Mouse (Mus musculus) forebrain, embryonic 13.5 days (tissue): ENCODE measurements at regions not wholly inside any gene's neighbourhood (a gene's known extent, or its start where the extent isn't known, plus 50 kb on each side); places are given as distances from the start of the nearest gene placed in this dataset.

ENCODE experiments used
- ATAC-seq: fragments of 200-750 bp; cut with Nextera tagmentation; 2 replicates; pipeline ENCODE4 v1.8.0; 2017
- H3K27ac ChIP-seq: fragments of 300-500 bp; sonication (generic); 2 replicates; pipeline ENCODE4 v1.5.1; 2015; ENCODE audit warnings: inconsistent platforms, mild to moderate bottlenecking, moderate library complexity
- H3K27me3 ChIP-seq: fragments of 300-500 bp; sonication (generic); 2 replicates; pipeline ENCODE4 v1.6.1; 2015; ENCODE audit warnings: mild to moderate bottlenecking, inconsistent platforms
- H3K36me3 ChIP-seq: fragments of 300-500 bp; sonication (generic); 2 replicates; pipeline ENCODE4 v1.6.1; 2015; ENCODE audit warnings: mild to moderate bottlenecking, inconsistent platforms; ENCODE audit not compliant: poor library complexity, severe bottlenecking
- H3K4me1 ChIP-seq: fragments of 300-500 bp; sonication (generic); 2 replicates; pipeline ENCODE4 v1.6.1; 2015; ENCODE audit warnings: inconsistent platforms
- H3K4me2 ChIP-seq: fragments of 300-500 bp; sonication (generic); 2 replicates; pipeline ENCODE4 v1.6.1; 2015; ENCODE audit warnings: inconsistent platforms, mild to moderate bottlenecking, moderate library complexity
- H3K4me3 ChIP-seq: fragments of 300-500 bp; sonication (generic); 2 replicates; pipeline ENCODE4 v1.5.1; 2015; ENCODE audit warnings: mild to moderate bottlenecking, inconsistent platforms
- H3K9ac ChIP-seq: fragments of 300-500 bp; sonication (generic); 2 replicates; pipeline ENCODE4 v1.6.1; 2015; ENCODE audit warnings: mild to moderate bottlenecking, inconsistent platforms
- H3K9me3 ChIP-seq: fragments of 300-500 bp; sonication (generic); replicated peaks from 2 replicates; pipeline ENCODE4 v1.6.1; 2016; ENCODE audit warnings: inconsistent platforms
- WGBS: fragments of 180-500 bp; shearing (Covaris S2); methylation state at CpG from one replicate; pipeline ENCODE4 v1.1.7; 2015; 5-methylcytosine and 5-hydroxymethylcytosine counted together

- no peaks in the 10 kb centered on the region for H3K36me3 ChIP-seq
Measured at GRCm38 (mm10) chr2:173930606-173931177, 145.4 kb upstream of the Stx16 start.

GRCm38 (mm10) chr2:173935706-173936105 lies 140.4 kb upstream of the Stx16 start:
- 74% methylated on average over 5 of the region's 5 CpGs for WGBS
- no peak overlapping the region for H3K4me2 ChIP-seq
- ATAC-seq = no peak

More at GRCm38 (mm10) chr2:173930606-173931177, 145.4 kb upstream of the Stx16 start:
- no peaks in the 10 kb centered on the region for H3K27me3 ChIP-seq
- ATAC-seq = no peak
- H3K9me3 ChIP-seq = peaks cover 11% of the 10 kb centered on the region
- no peak overlapping the region for H3K4me2 ChIP-seq
- no peak overlapping the region for H3K4me3 ChIP-seq
- H3K9ac ChIP-seq = no peak overlapping the region
- WGBS = 95% methylated on average over 17 of the region's 17 CpGs
- H3K27ac ChIP-seq = no peak overlapping the region
- no peaks in the 10 kb centered on the region for H3K4me1 ChIP-seq

GRCm38 (mm10) chr2:173937531-173938439 lies 138.3 kb upstream of the Stx16 start:
- 39% methylated on average over 18 of the region's 18 CpGs for WGBS
- Histone ChIP-seq H3K27me3 (no peaks in the 10 kb centered on the region), H3K27ac (no peak overlapping the region), H3K9me3 (peaks cover 7% of the 10 kb centered on the region), H3K9ac (no peak overlapping the region), H3K4me1 (peaks cover 11% of the 10 kb centered on the region), H3K36me3 (no peaks in the 10 kb centered on the region), H3K4me3 (no peak overlapping the region), H3K4me2 (peak overlapping the region; percentile 28)
- ATAC-seq = peak; percentile 60; the same call in 1 of the 2 replicates

More at GRCm38 (mm10) chr2:173935706-173936105, 140.4 kb upstream of the Stx16 start:
- Histone ChIP-seq H3K27ac (no peak overlapping the region), H3K36me3 (no peaks in the 10 kb centered on the region), H3K9me3 (peaks cover 11% of the 10 kb centered on the region), H3K27me3 (no peaks in the 10 kb centered on the region), H3K4me3 (no peak overlapping the region), H3K4me1 (peaks cover 11% of the 10 kb centered on the region), H3K9ac (no peak overlapping the region)

DNA sequence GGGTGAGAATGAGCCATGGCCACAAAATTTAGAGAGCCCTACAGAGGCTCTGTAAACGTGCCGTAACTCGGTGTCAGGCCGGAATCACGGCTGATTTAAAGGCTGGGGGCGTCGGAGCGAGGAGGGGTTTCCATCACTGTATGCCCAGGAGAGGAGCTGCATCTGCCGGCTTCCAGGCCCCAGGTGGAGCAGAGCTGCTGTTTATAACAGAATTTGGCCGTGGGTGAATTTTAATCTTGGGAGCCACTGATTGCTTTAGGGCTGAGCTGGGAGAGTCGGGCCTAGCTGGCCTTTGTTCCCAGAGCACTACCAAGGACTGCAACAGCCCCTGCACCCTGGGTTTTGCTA lies 137.7 kb upstream of the Stx16 start:
- H3K27ac ChIP-seq = no peak overlapping the region
- H3K9ac ChIP-seq = no peak overlapping the region
- H3K4me2 ChIP-seq = no peak overlapping the region
- H3K9me3 ChIP-seq = peaks cover 2% of the 10 kb centered on the region
- no peak overlapping the region for H3K4me3 ChIP-seq
- no peaks in the 10 kb centered on the region for H3K36me3 ChIP-seq
- WGBS = 75% methylated on average over 11 of the region's 11 CpGs
- no peaks in the 10 kb centered on the region for H3K27me3 ChIP-seq
- peaks cover 11% of the 10 kb centered on the region for H3K4me1 ChIP-seq
- no peak for ATAC-seq

GRCm38 (mm10) chr2:173945441-173945840 lies 130.7 kb upstream of the Stx16 start:
- Histone ChIP-seq H3K27me3 (no peaks in the 10 kb centered on the region), H3K4me2 (no peak overlapping the region), H3K4me3 (no peak overlapping the region), H3K9ac (no peak overlapping the region), H3K27ac (no peak overlapping the region), H3K36me3 (no peaks in the 10 kb centered on the region), H3K9me3 (peaks cover 12% of the 10 kb centered on the region), H3K4me1 (no peaks in the 10 kb centered on the region)
- ATAC-seq = no peak
- WGBS = 85% methylated on average over 5 of the region's 5 CpGs

- H3K9me3 ChIP-seq = peaks cover 12% of the 10 kb centered on the region
- ATAC-seq = no peak
- whole genome bisulfite sequencing = 89% methylated on average over 5 of the region's 5 CpGs
Measured at GRCm38 (mm10) chr2:173948586-173948985, 127.5 kb upstream of the Stx16 start.

GRCm38 (mm10) chr2:173950164-173950891 lies 125.8 kb upstream of the Stx16 start:
- no peak overlapping the region for H3K9ac ChIP-seq
- H3K4me2 ChIP-seq = no peak overlapping the region
- no peak for ATAC-seq
- no peaks in the 10 kb centered on the region for H3K4me1 ChIP-seq
- H3K27ac ChIP-seq = no peak overlapping the region
- 38% methylated on average over 10 of the region's 10 CpGs for WGBS
- H3K36me3 ChIP-seq = no peaks in the 10 kb centered on the region
- no peaks in the 10 kb centered on the region for H3K27me3 ChIP-seq
- H3K9me3 ChIP-seq = peaks cover 6% of the 10 kb centered on the region; the same call in 1 of the 2 replicates
- H3K4me3 ChIP-seq = no peak overlapping the region

More at GRCm38 (mm10) chr2:173948586-173948985, 127.5 kb upstream of the Stx16 start:
- Histone ChIP-seq H3K4me1 (no peaks in the 10 kb centered on the region), H3K36me3 (no peaks in the 10 kb centered on the region), H3K27ac (no peak overlapping the region), H3K9ac (no peak overlapping the region), H3K4me2 (no peak overlapping the region), H3K27me3 (no peaks in the 10 kb centered on the region), H3K4me3 (no peak overlapping the region)

DNA sequence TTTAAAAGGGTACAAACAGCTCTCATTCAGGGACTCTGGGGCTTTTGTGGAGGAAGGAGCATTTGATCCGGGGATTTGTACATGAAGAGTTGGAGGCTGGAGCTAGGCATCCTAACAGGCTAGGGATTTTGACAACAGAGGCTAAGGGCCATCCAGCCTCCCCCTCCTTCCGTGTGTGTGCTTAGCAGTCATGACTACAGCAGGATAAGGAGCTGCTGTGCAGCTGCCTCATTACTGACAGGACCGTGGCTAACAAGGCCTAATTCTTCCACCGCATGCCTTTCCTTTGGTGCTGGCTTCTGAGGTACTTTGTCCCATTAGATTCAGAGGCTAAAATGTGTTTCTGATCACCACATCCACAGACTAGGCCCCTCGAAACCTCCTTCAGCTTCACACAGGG lies 110.0 kb upstream of the Stx16 start:
- H3K9ac ChIP-seq = no peak overlapping the region
- no peak overlapping the region for H3K4me3 ChIP-seq
- ATAC-seq = no peak
- H3K36me3 ChIP-seq = no peaks in the 10 kb centered on the region
- H3K4me1 ChIP-seq = no peaks in the 10 kb centered on the region
- no peak overlapping the region for H3K4me2 ChIP-seq
- no peak overlapping the region for H3K27ac ChIP-seq
- 72% methylated on average over 5 of the region's 5 CpGs for WGBS
- H3K9me3 ChIP-seq = no peaks in the 10 kb centered on the region
- no peaks in the 10 kb centered on the region for H3K27me3 ChIP-seq

GRCm38 (mm10) chr2:173970789-173971188 lies 105.3 kb upstream of the Stx16 start:
- H3K36me3 ChIP-seq = no peaks in the 10 kb centered on the region
- ATAC-seq = no peak
- H3K27me3 ChIP-seq = no peaks in the 10 kb centered on the region
- H3K4me2 ChIP-seq = no peak overlapping the region
- H3K27ac ChIP-seq = no peak overlapping the region
- 67% methylated on average over 1 of the region's 1 CpGs for WGBS
- no peaks in the 10 kb centered on the region for H3K4me1 ChIP-seq
- H3K4me3 ChIP-seq = no peak overlapping the region
- no peak overlapping the region for H3K9ac ChIP-seq
- peaks cover 7% of the 10 kb centered on the region for H3K9me3 ChIP-seq

GRCm38 (mm10) chr2:173976314-173977053 lies 99.6 kb upstream of the Stx16 start:
- Histone ChIP-seq H3K36me3 (no peaks in the 10 kb centered on the region), H3K4me2 (no peak overlapping the region), H3K4me1 (no peaks in the 10 kb centered on the region), H3K4me3 (no peak overlapping the region), H3K27ac (no peak overlapping the region), H3K27me3 (no peaks in the 10 kb centered on the region), H3K9me3 (peaks cover 7% of the 10 kb centered on the region), H3K9ac (no peak overlapping the region)
- 65% methylated on average over 4 of the region's 4 CpGs for WGBS
- ATAC-seq = no peak

DNA sequence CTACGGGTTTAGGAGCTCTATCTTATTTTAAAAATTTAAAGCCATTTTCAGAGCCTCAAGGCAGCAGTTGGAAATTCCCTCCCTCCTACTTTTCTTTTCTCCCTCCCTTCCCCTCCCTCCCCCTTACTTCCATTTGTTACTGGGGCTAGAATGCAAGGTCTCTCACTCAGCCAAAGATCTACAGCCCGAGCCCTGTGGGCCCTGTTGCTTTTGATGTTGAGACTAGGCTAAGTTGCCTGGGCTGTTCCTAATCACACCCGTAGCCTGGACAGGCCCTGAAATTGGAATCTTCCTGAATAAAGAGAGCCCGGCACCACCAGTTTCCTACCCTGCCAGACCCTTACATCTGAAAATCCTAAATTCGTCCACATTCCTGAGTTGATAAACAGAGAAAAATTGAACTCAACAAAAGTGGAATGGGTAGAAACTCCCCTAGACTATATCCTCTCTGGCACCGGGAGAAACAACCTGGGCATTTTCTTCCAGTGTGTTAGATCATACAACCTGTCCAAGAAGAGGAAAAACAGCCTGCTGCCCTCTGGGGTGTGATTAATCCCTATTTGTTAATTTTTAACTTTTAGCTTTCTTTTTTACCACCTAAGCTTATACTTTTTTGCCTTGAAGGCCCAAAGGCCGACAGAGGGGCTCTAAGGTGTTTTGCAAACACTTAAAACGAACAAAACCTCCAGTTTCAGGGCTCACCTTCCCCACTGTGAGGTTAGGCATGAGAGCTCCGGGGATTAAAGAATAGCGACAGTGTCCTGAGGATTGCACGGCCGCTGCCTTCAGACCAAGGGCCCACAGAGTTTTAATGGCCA lies 98.7 kb upstream of the Stx16 start:
- H3K9ac ChIP-seq = no peak overlapping the region
- peaks cover 7% of the 10 kb centered on the region for H3K9me3 ChIP-seq
- no peak for ATAC-seq
- no peak overlapping the region for H3K4me2 ChIP-seq
- no peaks in the 10 kb centered on the region for H3K27me3 ChIP-seq
- 19% methylated on average over 12 of the region's 12 CpGs for WGBS
- H3K4me3 ChIP-seq = no peak overlapping the region
- H3K4me1 ChIP-seq = no peaks in the 10 kb centered on the region
- no peak overlapping the region for H3K27ac ChIP-seq
- no peaks in the 10 kb centered on the region for H3K36me3 ChIP-seq
